Mouse (Mus musculus) lung, postnatal 0 days (tissue): ENCODE measurements around the gene Hmgcl.

ENCODE experiments used
- CTCF ChIP-seq: IDR thresholded peaks from 2 replicates; pipeline ENCODE4 v1.5.1; 2016; ENCODE audit warnings: antibody characterized with exemption, mild to moderate bottlenecking
- EP300 ChIP-seq: IDR thresholded peaks from 2 replicates; pipeline ENCODE4 v1.6.1; 2016; ENCODE audit warnings: antibody characterized with exemption, mild to moderate bottlenecking, control low read depth

DNA sequence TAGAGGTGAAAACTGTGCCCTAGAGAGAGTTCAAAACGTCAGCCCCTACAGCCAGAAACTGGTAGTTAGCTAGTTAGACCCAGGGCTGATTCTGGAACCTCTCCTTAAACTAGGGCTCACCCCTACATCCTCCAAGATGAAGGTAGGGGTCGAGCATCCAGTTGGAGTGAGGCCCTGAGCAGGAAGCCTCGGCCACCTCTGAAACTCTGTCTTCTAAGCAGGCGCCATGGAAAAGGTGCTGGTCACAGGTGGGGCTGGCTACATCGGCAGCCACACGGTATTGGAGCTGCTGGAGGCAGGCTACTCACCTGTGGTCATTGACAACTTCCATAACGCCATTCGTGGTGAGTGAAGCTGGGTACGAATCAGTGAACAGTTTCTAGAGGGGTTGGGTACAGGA is 18.9 kb downstream of the Hmgcl start:
- TF ChIP-seq CTCF = no peak
- no peak for TF ChIP-seq EP300
